Mouse (Mus musculus): ENCODE measurements around the gene Ctnnd2.

Ctnnd2 gene

DNA sequence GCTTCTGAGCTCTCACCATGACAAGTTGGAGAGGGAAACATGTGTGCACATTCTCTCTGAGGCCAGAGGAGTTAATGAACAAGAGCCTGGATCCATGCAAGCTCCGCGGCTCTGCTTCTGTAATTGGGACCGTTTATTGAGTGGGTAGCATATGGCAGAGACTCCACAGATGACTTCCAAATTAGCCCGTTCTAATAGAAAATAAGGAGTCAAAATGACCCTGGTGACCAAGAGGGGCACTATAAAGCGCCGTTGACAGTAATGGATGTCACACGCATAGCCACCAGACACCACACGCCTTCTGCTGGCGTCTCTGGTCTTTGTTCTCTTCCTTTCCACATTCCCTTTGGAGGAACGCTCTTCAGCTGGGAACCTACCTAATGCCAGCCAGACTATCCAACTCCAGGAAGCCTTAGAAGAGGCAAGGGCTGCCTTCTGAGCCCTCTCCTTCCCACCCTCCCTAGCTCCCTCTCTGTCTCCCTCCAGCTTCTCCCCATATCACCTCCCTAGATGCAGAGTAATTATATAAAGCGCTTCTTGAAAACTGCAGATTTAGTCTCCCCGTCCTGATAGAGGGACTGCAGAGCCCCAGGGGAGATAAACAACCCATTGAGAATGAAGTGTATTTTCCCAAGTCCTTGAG, 712.4 kb downstream of the Ctnnd2 start:
- DNase-seq (ENCODE audit: low spot score) = peak; percentile 8

DNA sequence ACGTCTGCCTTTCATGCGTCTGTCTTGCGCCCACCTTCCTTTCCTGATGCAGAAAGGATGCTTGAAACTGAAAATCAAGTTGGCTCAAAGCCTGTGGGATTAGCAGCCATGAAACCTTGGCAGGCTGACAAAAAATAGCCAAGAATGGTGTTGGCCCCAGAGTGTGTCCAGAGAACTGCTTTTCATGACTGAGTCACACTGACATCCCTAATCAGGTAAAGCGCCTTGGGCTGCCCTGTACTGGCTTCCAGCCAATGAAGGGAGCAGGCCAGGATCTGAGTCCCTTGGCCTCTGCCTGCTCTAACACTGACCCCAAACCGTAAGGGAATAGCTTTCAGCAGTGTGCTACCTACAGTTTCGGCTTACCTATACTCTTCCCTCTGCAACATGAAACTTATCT, 713.0 kb downstream of the Ctnnd2 start:
- DNase-seq (ENCODE audit: low spot score) = no peak

DNA sequence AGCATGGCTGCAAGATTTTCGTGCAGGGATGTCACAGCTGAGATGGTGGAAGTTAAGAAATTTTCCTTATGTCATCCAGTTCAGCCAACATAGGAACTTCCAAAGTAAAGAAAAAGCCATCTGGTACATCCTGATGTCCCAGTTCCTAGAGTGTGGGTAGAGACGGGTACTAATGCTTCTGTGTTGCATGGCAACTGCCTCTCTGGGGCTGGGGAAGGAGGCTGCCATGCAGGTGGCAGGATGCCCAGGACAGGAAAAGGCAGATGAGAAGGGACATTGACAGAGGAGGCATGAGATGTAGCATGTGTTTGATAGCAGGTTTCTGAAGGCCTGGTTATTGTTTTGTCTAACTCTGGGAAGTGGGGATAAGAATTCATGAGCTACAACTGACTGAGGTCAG, 715.2 kb downstream of the Ctnnd2 start:
- DNase-seq (ENCODE audit: low spot score) = no peak

DNA sequence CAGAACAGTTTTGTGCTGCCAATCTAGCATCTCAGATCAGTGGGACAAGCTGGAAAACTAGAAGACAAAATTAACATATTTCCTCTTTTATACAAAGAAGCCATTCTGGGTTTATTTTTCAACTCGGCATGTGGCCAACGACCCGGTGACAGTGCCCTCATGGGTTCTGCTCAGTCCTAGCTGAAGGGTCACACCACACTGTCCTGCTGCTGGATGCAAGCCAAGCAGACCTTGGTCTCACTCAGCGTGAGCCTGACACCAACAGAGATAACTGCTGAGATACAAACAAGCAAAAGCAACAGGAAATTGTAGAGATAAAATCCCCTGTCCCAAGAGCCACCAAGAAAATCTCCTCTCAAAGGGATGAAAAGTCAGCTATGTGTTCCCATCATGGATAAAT, 719.6 kb downstream of the Ctnnd2 start:
- no peak for DNase-seq (ENCODE audit: low spot score)

DNA sequence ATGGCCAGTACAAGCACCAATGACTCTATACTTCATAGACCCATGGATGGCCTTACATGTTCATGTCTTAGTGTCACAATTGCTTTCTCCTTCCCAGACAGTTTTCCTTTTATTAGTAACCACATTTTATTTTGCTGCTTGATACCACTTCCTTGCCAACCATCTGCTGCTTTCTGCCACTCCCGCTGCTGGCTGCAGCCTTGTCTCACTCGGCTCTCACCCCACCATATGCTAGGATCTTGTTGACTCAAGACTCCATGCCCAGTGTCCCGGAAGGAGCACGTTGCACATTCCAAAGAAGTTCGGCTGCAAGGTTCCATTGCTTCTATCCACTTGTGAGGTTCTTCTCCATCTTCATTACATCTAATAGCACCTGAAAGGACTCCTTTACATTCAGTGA, 722.7 kb downstream of the Ctnnd2 start:
- no peak for DNase-seq (ENCODE audit: low spot score)

DNA sequence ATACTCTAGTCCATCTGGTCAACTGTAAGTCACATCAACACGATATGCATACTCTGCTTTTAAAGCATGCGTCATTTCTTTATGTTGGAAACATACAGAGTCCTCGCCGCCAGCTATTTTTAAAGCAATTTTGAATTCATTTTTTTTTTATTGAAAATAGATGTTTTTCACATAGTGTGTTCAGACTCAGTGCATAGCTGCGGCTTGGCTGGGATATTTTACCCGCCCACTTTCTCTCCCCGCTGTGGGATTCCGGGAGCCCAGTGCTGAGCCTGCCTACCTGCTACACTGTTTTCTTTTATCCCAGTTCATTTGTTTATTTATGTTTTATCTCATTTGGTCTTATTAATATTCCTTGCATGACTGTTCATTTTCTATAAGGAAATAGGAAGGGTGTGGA, 724.9 kb downstream of the Ctnnd2 start:
- no peak for DNase-seq (ENCODE audit: low spot score)

DNA sequence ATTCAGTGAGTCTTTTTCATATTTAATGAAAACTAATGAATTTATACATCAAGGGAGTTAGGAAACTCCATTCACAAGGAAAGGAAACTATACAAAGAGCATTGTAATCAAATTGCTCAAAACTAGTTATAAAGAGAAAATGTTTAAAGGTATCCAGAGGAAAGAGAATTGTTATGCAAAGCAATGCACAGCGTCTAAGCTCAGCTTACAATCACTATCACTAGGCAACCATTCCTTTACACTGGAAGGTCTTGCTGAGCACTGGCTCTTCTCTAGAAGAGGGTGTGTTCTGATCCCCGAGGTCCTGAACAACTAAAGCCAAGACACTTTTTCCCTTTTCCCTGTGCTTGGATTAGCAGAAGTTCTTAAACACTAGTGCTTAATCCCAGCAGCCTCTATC, 735.6 kb downstream of the Ctnnd2 start:
- DNase-seq (ENCODE audit: low spot score) = no peak

DNA sequence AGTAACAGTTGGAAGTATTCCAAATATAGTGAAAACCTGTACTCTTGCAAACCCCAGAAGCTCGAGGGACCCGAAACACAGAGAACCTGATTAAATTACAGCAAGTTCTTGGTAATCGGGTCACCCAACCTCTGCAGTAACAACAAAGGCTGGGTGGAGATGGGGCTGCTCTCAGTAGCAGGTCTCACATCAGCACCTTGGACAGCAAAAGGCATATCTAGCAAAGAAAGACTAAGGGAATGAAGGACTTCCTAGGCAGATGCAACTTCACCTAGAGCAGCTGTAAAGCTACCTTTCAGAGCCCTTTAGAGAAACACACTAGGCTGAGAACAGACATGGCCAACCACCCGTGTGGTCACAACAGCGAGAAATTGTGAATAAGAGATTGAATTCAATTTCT, 741.0 kb downstream of the Ctnnd2 start:
- peak; percentile 54 for DNase-seq (ENCODE audit: low spot score)

DNA sequence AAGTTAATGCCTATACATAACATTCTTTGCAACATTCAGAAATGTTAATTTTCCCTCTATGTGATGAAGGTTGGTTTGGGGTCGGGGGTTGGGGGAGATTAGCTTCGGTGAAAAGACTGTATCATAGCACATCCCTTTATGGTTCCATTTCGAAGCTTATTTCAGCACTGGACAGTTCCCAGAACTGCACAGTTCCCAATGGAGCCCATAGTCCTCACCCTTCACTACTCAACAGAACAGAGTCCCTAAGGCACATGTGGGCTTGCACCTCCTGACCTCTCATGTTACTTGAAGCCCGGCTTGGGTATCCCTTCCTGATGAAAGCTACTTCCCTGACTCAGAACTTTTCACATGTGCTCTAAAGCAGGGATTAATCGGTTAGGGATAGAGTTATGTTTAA, 753.4 kb downstream of the Ctnnd2 start:
- DNase-seq (ENCODE audit: low spot score) = peak; percentile 66

DNA sequence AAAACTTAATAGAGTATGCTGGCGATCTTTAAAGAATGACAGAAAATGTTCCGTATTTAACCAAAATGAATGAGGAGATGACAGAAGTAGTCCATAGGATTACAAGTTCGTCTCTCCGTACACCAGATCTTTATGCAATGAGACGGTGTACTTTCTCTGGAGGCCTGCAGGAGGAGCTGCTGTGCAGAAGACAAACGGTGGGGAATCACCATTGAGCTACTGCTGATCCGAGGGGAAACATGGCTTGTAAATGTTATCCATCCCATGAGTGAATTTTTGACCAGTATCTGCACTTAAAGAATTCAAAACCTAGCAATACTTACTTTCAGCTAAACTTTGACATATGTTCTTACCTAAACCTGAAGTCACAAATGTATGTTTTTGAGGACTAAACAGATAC, 755.2 kb downstream of the Ctnnd2 start:
- DNase-seq (ENCODE audit: low spot score) = peak; percentile 56

DNA sequence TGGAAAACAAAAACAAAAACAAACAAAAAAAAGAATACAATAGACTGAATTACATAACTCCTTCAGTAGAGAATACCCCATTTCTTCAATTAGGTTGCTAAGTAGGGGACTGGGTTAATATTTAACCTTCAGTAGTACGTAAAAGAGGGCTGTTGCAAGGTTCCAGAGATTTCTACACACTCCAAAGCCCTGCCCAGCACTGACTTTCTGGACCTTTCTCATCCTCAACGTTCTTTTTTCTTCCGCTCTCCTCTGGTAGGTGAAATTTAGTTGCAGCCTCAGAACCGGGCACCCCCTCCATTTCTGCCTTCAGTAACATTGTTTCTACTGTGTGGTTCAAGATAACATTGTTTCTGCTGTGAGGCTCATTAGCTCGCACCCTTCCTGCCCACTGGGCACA, 759.5 kb downstream of the Ctnnd2 start:
- no peak for DNase-seq (ENCODE audit: low spot score)

DNA sequence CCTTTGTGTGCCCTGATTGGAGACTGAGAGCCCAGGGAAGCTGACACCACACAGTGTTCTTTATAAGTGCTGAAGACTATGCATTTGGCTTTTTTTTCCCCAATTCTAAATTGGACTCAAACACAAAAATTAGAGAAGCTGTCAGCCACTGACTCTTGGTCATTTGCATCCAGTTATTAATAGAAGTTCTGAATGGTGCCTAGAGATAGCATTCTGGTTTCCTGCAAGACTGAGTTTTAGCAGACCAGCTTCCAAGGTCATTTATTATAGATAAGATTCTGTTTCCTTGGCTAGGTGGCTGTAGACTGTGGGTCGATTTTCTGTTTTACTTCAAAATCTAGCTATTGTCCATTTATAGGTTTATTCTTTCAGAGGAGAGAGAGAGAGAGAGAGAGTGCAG, 773.5 kb downstream of the Ctnnd2 start:
- no peak for DNase-seq (ENCODE audit: low spot score)

DNA sequence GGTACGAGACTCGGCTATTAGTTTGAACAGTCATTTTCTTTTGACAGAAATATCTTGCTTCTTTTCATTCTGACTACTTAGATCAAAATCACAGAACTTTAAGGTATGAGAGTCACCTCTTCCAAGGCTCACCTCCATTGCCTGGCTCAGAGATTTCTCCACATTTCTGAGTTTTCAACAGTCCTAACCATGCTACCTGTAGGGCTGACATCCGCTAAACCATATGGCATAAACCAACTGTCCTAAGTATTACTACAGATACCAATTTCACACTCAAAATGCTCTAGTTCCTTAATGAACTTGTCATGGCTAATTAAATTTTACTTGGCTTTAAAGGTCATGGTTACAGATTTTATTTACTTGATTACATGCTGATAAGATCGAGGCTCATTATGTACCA, 786.1 kb downstream of the Ctnnd2 start:
- no peak for DNase-seq (ENCODE audit: low spot score)

DNA sequence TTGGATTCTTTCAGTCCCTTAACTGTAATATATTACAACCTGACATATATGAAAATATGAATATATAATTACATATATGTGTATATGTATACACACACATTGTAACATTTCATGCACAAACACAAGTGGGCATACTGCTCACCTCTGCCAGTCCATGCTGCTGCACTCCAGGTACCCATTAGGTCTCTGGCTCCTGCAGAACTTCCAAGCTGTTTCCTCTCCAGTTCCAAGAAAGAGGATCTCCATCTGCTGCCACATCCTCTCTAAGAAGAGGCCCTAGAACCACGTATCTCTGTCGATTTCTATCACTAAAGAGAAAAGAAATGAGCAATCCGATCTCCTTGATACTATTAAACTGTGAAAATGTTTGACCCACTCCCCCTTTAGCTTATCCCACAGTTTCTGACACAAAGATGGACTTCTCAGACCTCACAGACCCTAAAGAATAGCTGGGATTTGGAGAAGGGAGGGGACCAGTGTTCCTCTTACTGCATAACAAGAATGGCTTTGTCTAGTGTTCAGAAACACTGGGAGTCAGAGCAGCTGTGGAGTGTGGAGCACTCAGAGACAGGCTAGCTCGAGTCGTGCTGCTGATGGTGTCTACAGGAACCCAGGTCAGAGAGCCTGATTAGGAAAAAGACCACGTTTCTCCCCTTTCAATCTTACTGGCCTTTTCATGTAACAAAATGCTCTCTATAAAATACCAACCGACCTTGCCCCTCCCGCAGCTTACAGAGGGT, 790.2 kb downstream of the Ctnnd2 start:
- no peak for DNase-seq (ENCODE audit: low spot score)

DNA sequence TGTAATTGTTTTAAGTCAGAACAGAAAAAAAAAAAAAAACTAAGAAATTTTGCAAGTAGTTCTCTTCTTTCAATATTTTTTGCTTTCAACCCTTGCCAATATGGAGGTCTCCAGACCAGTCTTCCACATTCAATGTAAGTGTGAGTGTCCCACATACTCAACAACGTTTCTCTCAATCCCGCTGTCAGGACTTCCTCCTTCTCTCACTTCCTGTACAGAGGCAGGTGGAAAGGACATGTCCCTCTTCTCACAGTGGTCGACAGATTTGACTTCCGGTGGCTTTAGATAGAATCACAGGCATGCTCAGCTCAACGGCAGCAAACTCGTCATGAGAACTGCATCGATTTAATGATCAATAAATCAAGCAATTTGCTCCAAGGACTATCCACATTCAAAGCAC, 791.7 kb downstream of the Ctnnd2 start:
- DNase-seq (ENCODE audit: low spot score) = no peak

DNA sequence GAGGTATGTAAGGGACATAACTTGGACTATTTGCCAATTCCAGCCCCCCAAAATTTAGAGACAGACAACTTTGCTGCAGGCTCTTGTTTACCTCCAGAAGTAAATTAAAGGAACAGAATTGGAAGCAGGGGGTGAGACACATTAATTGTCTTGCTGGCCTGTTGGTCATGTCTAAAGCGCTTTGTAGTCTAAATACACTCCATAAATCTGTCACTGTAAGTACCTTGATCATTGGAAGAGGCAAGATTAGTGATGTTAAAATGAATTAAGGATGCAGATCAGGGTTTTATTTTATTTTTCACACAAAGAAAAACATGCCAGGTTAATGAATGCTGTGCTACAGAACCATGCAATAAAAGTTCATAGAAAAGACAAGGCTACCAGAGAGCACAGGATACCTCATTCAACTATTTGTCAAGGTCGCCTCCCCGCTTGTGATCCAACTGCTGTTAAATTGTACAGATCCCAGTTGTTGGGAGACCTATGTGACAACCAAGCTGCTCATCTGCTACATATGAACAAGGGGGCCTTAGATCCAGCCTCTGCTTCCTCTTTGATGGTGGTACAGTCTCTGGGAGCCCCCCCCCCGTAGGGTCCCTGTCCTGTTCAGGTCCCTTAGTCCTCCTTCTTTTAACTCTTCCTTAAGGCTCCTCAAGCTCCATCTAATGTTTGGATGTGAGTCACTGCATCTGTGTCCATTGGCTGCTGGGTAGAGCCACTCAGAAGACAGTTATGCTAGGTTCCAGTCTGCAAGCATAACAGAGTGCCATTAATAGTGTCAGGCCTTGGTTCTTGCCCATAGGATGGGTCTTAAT, 792.7 kb downstream of the Ctnnd2 start:
- no peak for DNase-seq (ENCODE audit: low spot score)

DNA sequence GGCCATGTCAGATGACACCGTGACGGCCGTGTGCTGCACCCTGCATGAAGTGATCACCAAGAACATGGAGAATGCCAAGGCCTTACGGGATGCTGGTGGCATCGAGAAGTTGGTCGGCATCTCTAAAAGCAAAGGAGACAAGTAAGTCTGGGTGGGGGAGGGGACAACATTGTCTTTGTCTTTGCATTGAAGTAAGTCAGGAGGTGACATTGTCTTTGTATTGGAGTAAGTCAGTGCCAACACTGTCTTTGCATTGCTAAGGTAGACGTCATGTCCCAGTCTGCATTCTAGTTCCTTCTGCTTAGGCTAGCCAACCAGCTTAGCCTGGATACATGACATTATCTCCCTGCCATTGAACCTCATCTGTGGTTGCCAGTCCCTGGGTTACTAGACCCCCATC, 794.4 kb downstream of the Ctnnd2 start:
- no peak for DNase-seq (ENCODE audit: low spot score)

DNA sequence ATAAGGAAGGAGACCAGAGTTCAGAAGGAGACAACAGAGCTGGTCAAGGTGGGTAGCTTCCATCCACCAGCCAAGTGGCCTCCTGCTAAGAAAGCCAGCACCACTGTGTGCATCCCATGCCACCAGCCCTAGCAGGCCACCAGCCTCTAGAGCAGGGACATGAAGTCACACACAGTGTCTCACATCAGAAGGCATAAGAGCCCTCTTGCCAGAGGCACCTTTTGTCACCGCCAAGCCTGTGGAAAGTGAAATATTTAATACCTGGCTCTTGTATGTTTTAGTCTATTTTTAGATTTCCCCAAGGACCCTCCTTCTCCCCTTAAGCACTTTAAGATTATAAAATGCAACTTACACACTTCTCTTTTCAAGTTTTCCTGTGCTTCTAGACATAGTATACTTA, 802.0 kb downstream of the Ctnnd2 start:
- DNase-seq (ENCODE audit: low spot score) = no peak

DNA sequence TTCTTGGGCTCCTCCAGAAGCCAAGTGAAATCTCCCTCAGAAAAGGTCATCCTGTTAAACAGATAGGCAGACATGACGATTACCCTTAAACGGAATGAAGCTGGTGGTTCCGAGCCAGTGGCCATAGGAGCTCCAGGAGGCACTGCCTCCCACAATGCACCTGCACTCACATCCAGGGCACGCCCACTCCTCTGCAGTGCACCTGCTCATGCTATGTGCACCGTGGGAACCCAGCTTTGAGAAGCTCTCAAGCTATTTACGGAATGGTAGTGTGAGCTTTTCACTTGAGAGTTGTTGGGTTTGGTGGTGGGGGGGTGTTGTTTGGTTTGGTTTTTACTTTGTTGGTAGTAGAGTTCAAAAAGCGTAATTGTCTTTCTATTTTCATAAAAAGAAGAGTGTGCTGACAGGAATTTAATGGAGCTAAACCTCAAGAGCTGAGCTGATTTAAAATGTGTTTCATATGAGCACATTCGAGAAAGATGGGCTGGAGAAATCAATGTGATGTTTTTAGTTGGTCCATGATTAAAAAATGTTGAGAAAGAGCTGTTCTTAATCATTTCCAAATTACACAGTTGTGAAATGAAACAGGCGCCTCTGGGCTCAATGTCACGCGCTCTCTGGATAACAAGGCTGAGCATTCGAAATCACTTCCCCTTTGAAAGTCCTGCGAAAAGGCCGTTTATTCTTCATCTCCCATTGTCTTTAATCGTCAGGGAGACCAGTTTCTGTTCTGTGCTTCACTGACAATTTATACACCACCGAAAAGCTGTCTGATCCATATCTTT, 802.8 kb downstream of the Ctnnd2 start:
- DNase-seq (ENCODE audit: low spot score) = no peak

DNA sequence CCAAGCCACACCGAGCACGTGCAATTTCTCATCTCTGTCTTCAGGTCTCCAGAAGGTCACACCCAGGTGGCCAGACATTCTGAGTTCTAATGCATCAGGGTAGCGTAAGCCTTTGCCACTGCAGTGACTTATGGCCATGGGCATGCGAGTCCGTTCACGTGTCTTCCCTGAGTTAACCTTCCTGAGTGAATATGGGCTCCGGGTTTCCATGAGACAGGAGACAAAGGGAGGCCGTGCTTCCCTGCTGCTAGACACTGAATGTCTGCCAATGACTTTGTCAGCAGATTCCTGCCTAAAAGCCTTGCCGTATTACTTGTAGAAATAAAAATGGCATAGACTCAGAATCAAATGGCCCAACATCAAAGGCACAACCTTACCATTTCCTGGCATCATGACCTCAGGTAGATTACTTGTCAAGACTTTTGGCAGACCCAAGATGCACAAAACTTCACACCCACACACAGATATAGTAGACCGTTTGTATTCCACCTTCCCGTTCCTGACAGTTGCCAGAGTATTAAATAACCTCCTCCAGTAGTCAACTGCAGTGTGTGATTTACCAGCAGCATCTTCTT, 804.9 kb downstream of the Ctnnd2 start:
- DNase-seq (ENCODE audit: low spot score) = no peak

DNA sequence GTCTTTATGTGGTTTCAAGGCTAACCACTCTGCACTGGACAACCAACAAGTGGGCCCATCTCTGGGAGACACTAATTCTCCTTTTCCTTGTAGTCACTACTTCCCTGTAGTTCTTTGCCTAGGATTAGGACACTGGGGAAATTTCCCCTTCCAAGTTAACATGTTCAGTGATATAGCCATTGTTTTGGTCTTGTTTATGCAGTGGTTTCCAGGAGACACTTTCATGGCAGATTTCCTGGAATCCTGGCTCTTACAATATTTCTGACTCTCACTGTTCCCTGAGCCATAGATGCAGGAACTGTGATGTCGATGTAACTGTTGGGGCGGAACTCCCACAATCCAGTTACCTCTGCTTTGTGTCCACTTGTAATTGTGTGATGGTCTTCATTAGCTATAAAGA, 814.5 kb downstream of the Ctnnd2 start:
- DNase-seq (ENCODE audit: low spot score) = no peak
